Comparison of ENCODE assay signal across 14 mouse cellular contexts in genomic region chr3:21769920-21770547, GRCm38 (mm10).
A peak's percentile ranks its signal among the peaks of the same experiment; 100 is the strongest.
DNase-seq lines count a peak whose midpoint lies in the region; ATAC-seq lines count a peak whose summit lies in the region.
"Had no signal": no experiment of that assay in that cellular context is flagged by ENCODE, and none has a peak within 500 bp of the region (broad histone marks: within the 10 kb centered on the region; RNA-seq: fewer than 3 reads in every experiment).

No protein-coding gene starts in this region.

- ATAC-seq in embryonic facial prominence, embryonic 11.5 days (replicated peaks; ENCODE audit: insufficient number of reproducible peaks, low FRiP score, low TSS enrichment, low read depth), result no peak
- peak; percentile 63 for ATAC-seq in heart, embryonic 16.5 days (replicated peaks; ENCODE audit: extremely low read depth, insufficient read depth, low FRiP score)
- ATAC-seq in megakaryocyte-erythroid progenitor cell, adult 5-6 weeks (replicated peaks; ENCODE audit: low FRiP score, low TSS enrichment, poor library complexity, severe bottlenecking), result no peak
- ATAC-seq: forebrain, embryonic 14.5 days; intestine, postnatal 0 days had no signal

- no peak overlapping the region for H3K9ac ChIP-seq in embryonic facial prominence, embryonic 11.5 days (replicated peaks; ENCODE audit: low read length)
- H3K9ac ChIP-seq in heart, embryonic 16.5 days (ENCODE audit: low read length), result no peak overlapping the region
- H3K9ac ChIP-seq: neural tube, embryonic 15.5 days had no signal

- no peak overlapping the region for H3K4me3 ChIP-seq in embryonic facial prominence, embryonic 11.5 days (ENCODE audit: low read depth, low read length)
- no peak overlapping the region for H3K4me3 ChIP-seq in heart, embryonic 16.5 days (ENCODE audit: low read length)
- H3K4me3 ChIP-seq: neural tube, embryonic 15.5 days had no signal

- no peaks in the 10 kb centered on the region for H3K4me1 ChIP-seq in embryonic facial prominence, embryonic 11.5 days (ENCODE audit: control insufficient read depth, insufficient read depth, low read length)
- H3K4me1 ChIP-seq in heart, embryonic 16.5 days (ENCODE audit: control insufficient read depth, insufficient read depth, low read length), result peaks cover 10% of the 10 kb centered on the region
- H3K4me1 ChIP-seq: neural tube, embryonic 15.5 days had no signal

- H3K9me3 ChIP-seq in embryonic facial prominence, embryonic 11.5 days (replicated peaks; ENCODE audit: control insufficient read depth, low read length), result no peaks in the 10 kb centered on the region
- H3K9me3 ChIP-seq in heart, embryonic 16.5 days (replicated peaks; ENCODE audit: control insufficient read depth, low read length), result no peaks in the 10 kb centered on the region
- H3K9me3 ChIP-seq: neural tube, embryonic 15.5 days had no signal

- H3K4me2 ChIP-seq in embryonic facial prominence, embryonic 11.5 days (ENCODE audit: low read depth, low read length), result no peak overlapping the region
- no peak overlapping the region for H3K4me2 ChIP-seq in heart, embryonic 16.5 days (ENCODE audit: low read depth, low read length)
- H3K4me2 ChIP-seq: neural tube, embryonic 15.5 days had no signal

- H3K36me3 ChIP-seq in embryonic facial prominence, embryonic 11.5 days (replicated peaks; ENCODE audit: control insufficient read depth, insufficient read depth, low read depth, low read length), result no peaks in the 10 kb centered on the region
- no peaks in the 10 kb centered on the region for H3K36me3 ChIP-seq in heart, embryonic 16.5 days (ENCODE audit: control insufficient read depth, insufficient read depth)
- H3K36me3 ChIP-seq: neural tube, embryonic 15.5 days had no signal

- peak; percentile 38 to 58 for DNase-seq in heart, adult 18-20 months
- DNase-seq in heart, postnatal 25 days (ENCODE audit: low spot score), result no peak
- DNase-seq in MN1 (ENCODE audit: low spot score), result peak; percentile 70
- DNase-seq in embryonic facial prominence, embryonic 11.5 days (ENCODE audit: low spot score), result peak; percentile 53
- DNase-seq in right cerebral cortex, postnatal 36 days (ENCODE audit: low spot score in 2 of 2), result no peak
- DNase-seq in thymus, postnatal 0 days (ENCODE audit: low spot score), result no peak
- DNase-seq: cerebellum, adult 18-20 months had no signal

- intact Hi-C loops in heart, postnatal 25 days (cut with DNase I), result no loop called here

- H3K27me3 ChIP-seq in embryonic facial prominence, embryonic 11.5 days (ENCODE audit: control insufficient read depth, insufficient read depth, low read length), result no peaks in the 10 kb centered on the region
- H3K27me3 ChIP-seq in heart, embryonic 16.5 days (ENCODE audit: control insufficient read depth, insufficient read depth, low read length), result no peaks in the 10 kb centered on the region
- H3K27me3 ChIP-seq: neural tube, embryonic 15.5 days had no signal

- no peak overlapping the region for H3K27ac ChIP-seq in embryonic facial prominence, embryonic 11.5 days (replicated peaks; ENCODE audit: low read depth, low read length)
- H3K27ac ChIP-seq in heart, embryonic 16.5 days (ENCODE audit: low read length), result no peak overlapping the region
- H3K27ac ChIP-seq: macrophage; neural tube, embryonic 15.5 days; stomach, postnatal 0 days had no signal

- 52% methylated on average over 9 of the region's 9 CpGs for WGBS in embryonic facial prominence, embryonic 11.5 days
- WGBS in heart, embryonic 16.5 days, result 25% methylated on average over 9 of the region's 9 CpGs

Comparison
In these comparisons a context has a peak if more than half of its experiments do, and no peak if none do; other contexts are left out.
1. DNase-seq: peak in heart, adult 18-20 months (2 of 2), MN1 (single experiment) and embryonic facial prominence, embryonic 11.5 days (single experiment); none in heart, postnatal 25 days (single experiment), right cerebral cortex, postnatal 36 days (0 of 2) and thymus, postnatal 0 days (single experiment).